Comparison of ENCODE assay signal across 42 mouse cellular contexts in genomic region chr11:100176791-100177190, GRCm38 (mm10). TPM values are rescaled to one million over a fixed set of nuclear protein-coding genes. Genes with fewer than 3 reads are reported as not detected.
"Had no signal": no experiment of that assay in that cellular context is flagged by ENCODE, and none has a peak within 500 bp of the region (broad histone marks: within the 10 kb centered on the region; RNA-seq: fewer than 3 reads in every experiment).

No protein-coding gene starts in this region.

- DNase-seq: gastrocnemius, adult 2 months; gastrocnemius, postnatal 10 days; gastrocnemius, postnatal 25 days; heart, postnatal 14 days; heart, postnatal 36 days; kidney, adult 11 months; kidney, adult 2 months; kidney, adult 9 months; kidney, postnatal 10 days; kidney, postnatal 36 days; layer of hippocampus, adult 9-11 months; layer of hippocampus, postnatal 36 days; left cerebral cortex, postnatal 4 days had no signal

- H3K4me1 ChIP-seq: heart, embryonic 13.5 days; heart, embryonic 15.5 days; hindbrain, embryonic 13.5 days; hindbrain, embryonic 15.5 days; kidney, embryonic 15.5 days; limb, embryonic 12.5 days; limb, embryonic 15.5 days; liver, embryonic 12.5 days had no signal

- H3K4me2 ChIP-seq: heart, embryonic 11.5 days; heart, embryonic 13.5 days; heart, embryonic 15.5 days; hindbrain, embryonic 13.5 days; hindbrain, embryonic 15.5 days; kidney, embryonic 15.5 days; limb, embryonic 12.5 days; limb, embryonic 15.5 days; liver, embryonic 12.5 days had no signal

- H3K9me3 ChIP-seq: heart, embryonic 13.5 days; hindbrain, embryonic 13.5 days; hindbrain, embryonic 15.5 days; kidney, embryonic 15.5 days; limb, embryonic 12.5 days; limb, embryonic 15.5 days; liver, embryonic 12.5 days had no signal

- H3K27me3 ChIP-seq: heart, embryonic 15.5 days; hindbrain, embryonic 13.5 days; hindbrain, embryonic 15.5 days; kidney, embryonic 15.5 days; limb, embryonic 12.5 days; limb, embryonic 15.5 days; liver, embryonic 12.5 days had no signal

- H3K4me3 ChIP-seq: gastrocnemius, adult 2 months; heart, embryonic 13.5 days; heart, embryonic 15.5 days; hindbrain, embryonic 13.5 days; hindbrain, embryonic 15.5 days; kidney, embryonic 15.5 days; limb, embryonic 12.5 days; limb, embryonic 15.5 days; liver, embryonic 12.5 days had no signal

- H3K9ac ChIP-seq: heart, embryonic 13.5 days; heart, embryonic 15.5 days; hindbrain, embryonic 13.5 days; hindbrain, embryonic 15.5 days; kidney, embryonic 15.5 days; limb, embryonic 12.5 days; limb, embryonic 15.5 days; liver, embryonic 12.5 days; liver, embryonic 14.5 days had no signal

- H3K36me3 ChIP-seq: heart, embryonic 13.5 days; heart, embryonic 15.5 days; hindbrain, embryonic 13.5 days; hindbrain, embryonic 15.5 days; kidney, embryonic 15.5 days; limb, embryonic 12.5 days; limb, embryonic 15.5 days; liver, embryonic 12.5 days had no signal

- ATAC-seq: hindbrain, postnatal 0 days; intestine, embryonic 16.5 days; liver, embryonic 12.5 days had no signal

- H3K27ac ChIP-seq: gastrocnemius, adult 2 months; heart, embryonic 13.5 days; heart, embryonic 15.5 days; hindbrain, embryonic 13.5 days; hindbrain, embryonic 15.5 days; hindbrain, postnatal 0 days; kidney, embryonic 15.5 days; limb, embryonic 12.5 days; limb, embryonic 15.5 days; liver, embryonic 12.5 days; liver, embryonic 14.5 days had no signal

RNA-seq across cellular contexts. Expression of gene Krt9, which starts 16.3 kb away (rescaled TPM):
- total RNA-seq: gastrocnemius, adult 2 months; gastrocnemius, postnatal 10 days; gastrocnemius, postnatal 25 days; granulocyte monocyte progenitor cell, adult 5-6 weeks; heart, adult 18-20 months; heart, adult 8-10 months; heart, postnatal 14 days; heart, postnatal 36 days; hematopoietic stem cell, adult 5-6 weeks; liver, adult 2 months had no signal
- polyA plus RNA-seq: heart, embryonic 11.5 days; heart, embryonic 13.5 days; heart, embryonic 15.5 days; heart, postnatal 0 days; hindbrain, embryonic 11.5 days; hindbrain, embryonic 13.5 days; hindbrain, embryonic 15.5 days; intestine, embryonic 14.5 days; intestine, embryonic 16.5 days; kidney, adult 2 months; kidney, embryonic 15.5 days; large intestine, adult 2 months; limb, embryonic 12.5 days; liver, adult 2 months; liver, embryonic 12.5 days; liver, embryonic 14.5 days; liver, embryonic 16.5 days had no signal

RNA-seq across cellular contexts. Expression of gene Krt19, which starts 28.3 kb away (rescaled TPM):
- total RNA-seq: granulocyte monocyte progenitor cell, adult 5-6 weeks; hematopoietic stem cell, adult 5-6 weeks; layer of hippocampus, adult 18-20 months; left cerebral cortex, adult 18-20 months; left cerebral cortex, adult 8-10 months; left cerebral cortex, postnatal 25 days had no signal

RNA-seq across cellular contexts. Expression of gene Krt14, which starts 30.6 kb away (rescaled TPM):
- total RNA-seq: gastrocnemius, adult 2 months; gastrocnemius, postnatal 10 days; gastrocnemius, postnatal 25 days; granulocyte monocyte progenitor cell, adult 5-6 weeks; heart, adult 18-20 months; hematopoietic stem cell, adult 5-6 weeks; hindbrain, postnatal 0 days; layer of hippocampus, adult 18-20 months; layer of hippocampus, adult 8-10 months; layer of hippocampus, postnatal 14 days; layer of hippocampus, postnatal 36 days; left cerebral cortex, adult 18-20 months; left cerebral cortex, adult 8-10 months; left cerebral cortex, postnatal 10 days; left cerebral cortex, postnatal 25 days; liver, adult 2 months had no signal
- polyA plus RNA-seq: liver, adult 2 months had no signal

RNA-seq across cellular contexts. Expression of gene Krt15, which starts 41.1 kb away (rescaled TPM):
- total RNA-seq: gastrocnemius, adult 2 months; gastrocnemius, postnatal 10 days; gastrocnemius, postnatal 25 days; granulocyte monocyte progenitor cell, adult 5-6 weeks; heart, postnatal 36 days; hematopoietic stem cell, adult 5-6 weeks; left cerebral cortex, adult 18-20 months; left cerebral cortex, adult 8-10 months; left cerebral cortex, postnatal 10 days; left cerebral cortex, postnatal 25 days; left cerebral cortex, postnatal 4 days; liver, adult 2 months had no signal
- polyA plus RNA-seq: liver, adult 2 months had no signal

RNA-seq across cellular contexts. Expression of gene Krt13, which starts 55.4 kb away (rescaled TPM):
- total RNA-seq: gastrocnemius, adult 2 months; gastrocnemius, postnatal 10 days; gastrocnemius, postnatal 25 days; granulocyte monocyte progenitor cell, adult 5-6 weeks; heart, adult 18-20 months; heart, adult 8-10 months; heart, postnatal 14 days; heart, postnatal 36 days; hematopoietic stem cell, adult 5-6 weeks; hindbrain, postnatal 0 days; layer of hippocampus, adult 18-20 months; layer of hippocampus, adult 8-10 months; layer of hippocampus, postnatal 14 days; layer of hippocampus, postnatal 36 days; left cerebral cortex, adult 18-20 months; left cerebral cortex, adult 8-10 months; left cerebral cortex, postnatal 10 days; left cerebral cortex, postnatal 25 days; left cerebral cortex, postnatal 4 days; liver, adult 2 months had no signal
- polyA plus RNA-seq: heart, embryonic 11.5 days; heart, embryonic 13.5 days; heart, postnatal 0 days; hindbrain, embryonic 11.5 days; hindbrain, embryonic 13.5 days; hindbrain, postnatal 0 days; intestine, embryonic 14.5 days; kidney, adult 2 months; limb, embryonic 12.5 days; liver, adult 2 months; liver, embryonic 12.5 days; liver, embryonic 16.5 days had no signal
